Mouse (Mus musculus): ENCODE data around the gene Nmnat2.

Nmnat2 gene

GRCm38 (mm10) chr1:152954821-152955523, at the start of gene Nmnat2:
TSS of gene Nmnat2 (plus strand) at chr1:152954993.
- peak; percentile 67 for DNase-seq

- peak; percentile 51 for DNase-seq
Observed at GRCm38 (mm10) chr1:152913483-152914460, 41.0 kb upstream of the Nmnat2 start.

GRCm38 (mm10) chr1:152915766-152916165, 39.0 kb upstream of the Nmnat2 start:
- DNase-seq, result no peak

- DNase-seq, result no peak
Observed at GRCm38 (mm10) chr1:152916936-152917335, 37.9 kb upstream of the Nmnat2 start.

GRCm38 (mm10) chr1:152917626-152918025, 37.2 kb upstream of the Nmnat2 start:
- no peak for DNase-seq

- DNase-seq, result no peak
Observed at GRCm38 (mm10) chr1:152921786-152922185, 33.0 kb upstream of the Nmnat2 start.

GRCm38 (mm10) chr1:152933962-152934361, 20.8 kb upstream of the Nmnat2 start:
- no peak for DNase-seq

GRCm38 (mm10) chr1:152935476-152935875, 19.3 kb upstream of the Nmnat2 start:
- peak; percentile 68 for DNase-seq

GRCm38 (mm10) chr1:152936365-152936764, 18.4 kb upstream of the Nmnat2 start:
- peak; percentile 75 for DNase-seq

- DNase-seq, result no peak
Observed at GRCm38 (mm10) chr1:152942977-152943376, 11.8 kb upstream of the Nmnat2 start.

GRCm38 (mm10) chr1:152954167-152954566, 626 bp upstream of the Nmnat2 start:
- no peak for DNase-seq

- DNase-seq, result peak; percentile 39
Observed at GRCm38 (mm10) chr1:152955564-152956211, 895 bp downstream of the Nmnat2 start.

GRCm38 (mm10) chr1:152956221-152956620, 1.4 kb downstream of the Nmnat2 start:
- DNase-seq, result peak; percentile 78

GRCm38 (mm10) chr1:152964344-152964743, 9.6 kb downstream of the Nmnat2 start:
- no peak for DNase-seq

GRCm38 (mm10) chr1:152966222-152966621, 11.4 kb downstream of the Nmnat2 start:
- DNase-seq, result no peak

- no peak for DNase-seq
Observed at GRCm38 (mm10) chr1:152966686-152967085, 11.9 kb downstream of the Nmnat2 start.

GRCm38 (mm10) chr1:152969081-152969480, 14.3 kb downstream of the Nmnat2 start:
- no peak for DNase-seq

- DNase-seq, result no peak
Observed at GRCm38 (mm10) chr1:152972957-152973356, 18.2 kb downstream of the Nmnat2 start.

GRCm38 (mm10) chr1:152973421-152973820, 18.6 kb downstream of the Nmnat2 start:
- DNase-seq, result no peak

- no peak for DNase-seq
Observed at GRCm38 (mm10) chr1:152973861-152974260, 19.1 kb downstream of the Nmnat2 start.

- DNase-seq, result no peak
Observed at GRCm38 (mm10) chr1:152975144-152975543, 20.4 kb downstream of the Nmnat2 start.

- DNase-seq, result no peak
Observed at GRCm38 (mm10) chr1:152978700-152979099, 23.9 kb downstream of the Nmnat2 start.

GRCm38 (mm10) chr1:152983416-152983815, 28.6 kb downstream of the Nmnat2 start:
- DNase-seq, result no peak

Measured in retina, postnatal 1 day (tissue).